Comparison of ENCODE assay signal across 11 mouse cellular contexts in genomic region chr11:62914532-62914931, GRCm38 (mm10). TPM values are rescaled to one million over a fixed set of nuclear protein-coding genes. Genes with fewer than 3 reads are reported as not detected.
DNase-seq lines count a peak whose midpoint lies in the region; ATAC-seq and TF ChIP-seq lines count a peak whose summit lies in the region.
"Had no signal": no experiment of that assay in that cellular context is flagged by ENCODE, and none has a peak within 500 bp of the region (broad histone marks: within the 10 kb centered on the region; RNA-seq: fewer than 3 reads in every experiment).

No protein-coding gene starts in this region.

- no peak overlapping the region for H3K4me2 ChIP-seq in midbrain, embryonic 13.5 days (replicated peaks)
- H3K4me2 ChIP-seq: heart, embryonic 13.5 days; limb, embryonic 12.5 days had no signal

- TF ChIP-seq CTCF in thymus, adult 2 months (IDR thresholded peaks at IDR 0.05; ENCODE audit: borderline replicate concordance, control insufficient read depth, extremely low read depth, insufficient read depth, low read length, poor library complexity), result no peak

- ATAC-seq in megakaryocyte-erythroid progenitor cell, adult 5-6 weeks (replicated peaks; ENCODE audit: low FRiP score, low TSS enrichment, poor library complexity, severe bottlenecking), result no peak
- no peak for ATAC-seq in midbrain, embryonic 13.5 days

- H3K27me3 ChIP-seq in thymus, adult 2 months (ENCODE audit: control insufficient read depth, insufficient read depth, low read length), result no peaks in the 10 kb centered on the region; the same call in 1 of the 2 replicates
- H3K27me3 ChIP-seq in forebrain, embryonic 10.5 days (ENCODE audit: poor library complexity, severe bottlenecking), result no peaks in the 10 kb centered on the region
- H3K27me3 ChIP-seq in midbrain, embryonic 13.5 days, result no peaks in the 10 kb centered on the region
- H3K27me3 ChIP-seq: limb, embryonic 12.5 days had no signal

- no peak overlapping the region for H3K9ac ChIP-seq in midbrain, embryonic 13.5 days (replicated peaks)
- H3K9ac ChIP-seq: heart, embryonic 13.5 days; limb, embryonic 12.5 days had no signal

- WGBS in thymus, adult 2 months, result 68% methylated on average over 6 of the region's 6 CpGs
- 68% methylated on average over 6 of the region's 6 CpGs for WGBS in forebrain, embryonic 10.5 days
- 64% methylated on average over 6 of the region's 6 CpGs for WGBS in midbrain, embryonic 13.5 days

- peaks cover 6% of the 10 kb centered on the region; the same call in 1 of the 2 replicates for H3K9me3 ChIP-seq in forebrain, embryonic 10.5 days
- H3K9me3 ChIP-seq in midbrain, embryonic 13.5 days, result no peaks in the 10 kb centered on the region
- H3K9me3 ChIP-seq: limb, embryonic 12.5 days had no signal

- H3K36me3 ChIP-seq in thymus, adult 2 months (ENCODE audit: control insufficient read depth, insufficient read depth, low read length), result no peaks in the 10 kb centered on the region
- H3K36me3 ChIP-seq in forebrain, embryonic 10.5 days (replicated peaks), result no peaks in the 10 kb centered on the region
- H3K36me3 ChIP-seq in midbrain, embryonic 13.5 days, result no peaks in the 10 kb centered on the region
- H3K36me3 ChIP-seq: heart, embryonic 13.5 days; limb, embryonic 12.5 days had no signal

- no peaks in the 10 kb centered on the region for H3K4me1 ChIP-seq in thymus, adult 2 months (replicated peaks; ENCODE audit: control insufficient read depth, insufficient read depth, low read length)
- H3K4me1 ChIP-seq in forebrain, embryonic 10.5 days, result peaks cover 7% of the 10 kb centered on the region
- peaks cover 14% of the 10 kb centered on the region for H3K4me1 ChIP-seq in midbrain, embryonic 13.5 days (replicated peaks)
- H3K4me1 ChIP-seq: limb, embryonic 12.5 days had no signal

- no peak for TF ChIP-seq POLR2A in thymus, adult 2 months (IDR thresholded peaks at IDR 0.05; ENCODE audit: control insufficient read depth, extremely low read depth, insufficient read depth, low read length, poor library complexity)

- peak; percentile 82 for DNase-seq in heart, adult 11 months
- DNase-seq in heart, adult 9 months (ENCODE audit: low spot score in 2 of 2), result no peak
- DNase-seq in thymus, adult 2 months, result peak; percentile 36
- no peak for DNase-seq in thymus, adult 18-20 months
- peak; percentile 21 for DNase-seq in induced T-regulatory cell, adult 2 months (ENCODE audit: low read depth)
- DNase-seq in forebrain, embryonic 10.5 days (ENCODE audit: extremely low spot score, low spot score), result no peak

- no peak overlapping the region for H3K27ac ChIP-seq in thymus, adult 2 months (ENCODE audit: control insufficient read depth, insufficient read depth, low read length)
- H3K27ac ChIP-seq in forebrain, embryonic 10.5 days, result no peak overlapping the region
- no peak overlapping the region for H3K27ac ChIP-seq in midbrain, embryonic 13.5 days
- H3K27ac ChIP-seq: heart, embryonic 13.5 days; limb, embryonic 12.5 days had no signal

- H3K4me3 ChIP-seq in thymus, adult 2 months (ENCODE audit: control insufficient read depth, insufficient read depth, low read length), result no peak overlapping the region
- H3K4me3 ChIP-seq in forebrain, embryonic 10.5 days, result no peak overlapping the region
- H3K4me3 ChIP-seq in midbrain, embryonic 13.5 days (replicated peaks), result no peak overlapping the region
- H3K4me3 ChIP-seq: heart, embryonic 13.5 days; limb, embryonic 12.5 days had no signal

RNA-seq across cellular contexts. Expression of gene Tvp23b, which starts 35.3 kb away (rescaled TPM):
- polyA plus RNA-seq in thymus, adult 2 months (2012; rRNA removed), result 8.3 and 13.4 TPM in 2 replicates
- 25.3 and 32.2 TPM in 2 replicates for total RNA-seq in megakaryocyte-erythroid progenitor cell, adult 5-6 weeks (2014; fragmentation: Nextera tagmentation)
- 47.2 and 68.9 TPM in 2 replicates for total RNA-seq in megakaryocyte-erythroid progenitor cell, adult 5-6 weeks (2017)
- 36.1 and 40.7 TPM in 2 replicates for polyA plus RNA-seq in forebrain, embryonic 10.5 days (2016; fragmentation: Nextera tagmentation; extraction: Ambion mirVana)
- 55.2 and 62.5 TPM in 2 replicates for polyA plus RNA-seq in midbrain, embryonic 13.5 days (2015; fragmentation: Nextera tagmentation; extraction: Ambion mirVana)

RNA-seq across cellular contexts. Expression of gene Cdrt4, which starts 36.5 kb away (rescaled TPM):
- polyA plus RNA-seq in thymus, adult 2 months (2012; rRNA removed), result 0.27 TPM in 1 of 2 replicates, not detected in the other
- total RNA-seq in megakaryocyte-erythroid progenitor cell, adult 5-6 weeks (2014; fragmentation: Nextera tagmentation), result not detected in 2 replicates
- not detected in 2 replicates for total RNA-seq in megakaryocyte-erythroid progenitor cell, adult 5-6 weeks (2017)
- polyA plus RNA-seq in forebrain, embryonic 10.5 days (2016; fragmentation: Nextera tagmentation; extraction: Ambion mirVana), result not detected in 2 replicates
- not detected in 2 replicates for polyA plus RNA-seq in midbrain, embryonic 13.5 days (2015; fragmentation: Nextera tagmentation; extraction: Ambion mirVana)
- polyA plus RNA-seq: heart, embryonic 13.5 days; limb, embryonic 12.5 days; neural tube, embryonic 14.5 days had no signal

Comparison
In these comparisons a context has a peak if more than half of its experiments do, and no peak if none do; other contexts are left out.
1. DNase-seq: peak in heart, adult 11 months (single experiment), thymus, adult 2 months (single experiment) and induced T-regulatory cell, adult 2 months (single experiment); none in heart, adult 9 months (0 of 2), thymus, adult 18-20 months (0 of 2) and forebrain, embryonic 10.5 days (single experiment).